Mouse (Mus musculus): ENCODE results near the gene Adnp.
A peak's percentile ranks its signal among the peaks of the same experiment; 100 is the strongest.

Gene Adnp

GRCm38 (mm10) chr2:168206725-168207644, at the start of gene Adnp:
Gene Adnp (minus strand): TSS chr2:168207112.
- peak; percentile 97 for DNase-seq

DNA sequence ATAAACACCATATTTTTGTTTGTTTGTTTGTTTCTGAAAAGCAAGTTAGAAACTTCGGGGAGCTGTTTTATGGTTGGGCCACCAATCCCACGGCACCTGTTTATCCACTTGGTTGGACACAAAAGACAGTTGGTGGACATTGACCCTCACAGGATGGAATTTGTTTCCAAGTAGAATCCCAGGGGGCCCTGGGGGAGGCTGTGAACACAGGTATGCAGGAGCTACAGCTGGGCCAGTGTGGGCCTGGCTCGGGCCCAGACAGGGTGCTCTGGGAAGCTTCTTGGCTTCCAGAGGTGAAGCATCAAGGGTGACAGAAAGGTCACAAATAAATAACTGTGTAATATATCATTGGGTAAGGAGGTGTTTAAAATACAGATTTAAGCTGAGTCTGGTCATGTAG, 49.6 kb upstream of the Adnp start:
- DNase-seq: no peak

DNA sequence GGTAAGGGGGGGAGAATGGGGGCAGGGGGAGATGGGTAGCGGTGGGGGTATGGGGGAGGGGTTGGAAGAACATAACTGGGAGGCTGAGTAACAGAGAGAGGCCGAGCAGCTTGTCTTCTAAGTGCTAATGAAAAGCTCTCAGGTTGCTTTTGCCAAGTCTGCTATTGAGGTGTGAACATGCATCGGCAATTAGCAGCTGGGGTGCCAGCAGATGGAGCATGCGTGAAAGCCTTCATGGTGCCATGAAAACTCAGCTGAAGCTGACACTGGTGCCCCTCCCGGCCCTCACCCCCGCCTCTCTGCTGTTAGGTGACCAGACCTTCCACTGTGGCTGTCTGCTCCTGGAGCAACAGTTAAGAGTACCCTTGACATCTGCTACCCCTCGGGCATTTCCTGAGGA, 46.9 kb upstream of the Adnp start:
- DNase-seq: no peak

- DNase-seq: peak; percentile 28
Observed at GRCm38 (mm10) chr2:168252639-168253292, 45.9 kb upstream of the Adnp start.

GRCm38 (mm10) chr2:168250270-168250669, 43.4 kb upstream of the Adnp start:
- DNase-seq: peak; percentile 58 to 72

DNA sequence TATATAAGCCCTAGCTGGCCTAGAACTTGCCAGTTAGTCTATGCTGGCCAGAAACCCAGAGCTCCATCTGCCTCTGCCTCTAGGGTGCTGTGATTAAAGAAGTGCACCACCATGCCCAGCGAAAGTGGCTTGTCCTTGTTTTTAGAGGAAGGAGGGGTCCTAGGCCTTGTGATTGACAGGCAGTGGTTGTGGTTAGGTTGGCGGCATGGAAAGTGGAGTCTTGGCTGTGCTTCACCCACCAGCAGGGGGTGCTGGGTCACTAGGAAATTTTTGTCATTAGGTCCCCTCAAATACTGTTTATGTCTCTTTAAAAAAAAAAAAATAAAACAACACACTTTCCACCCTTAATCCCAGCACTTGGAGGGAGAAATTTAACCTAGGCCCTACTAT, 41.9 kb upstream of the Adnp start:
- DNase-seq: peak; percentile 22 to 27

DNA sequence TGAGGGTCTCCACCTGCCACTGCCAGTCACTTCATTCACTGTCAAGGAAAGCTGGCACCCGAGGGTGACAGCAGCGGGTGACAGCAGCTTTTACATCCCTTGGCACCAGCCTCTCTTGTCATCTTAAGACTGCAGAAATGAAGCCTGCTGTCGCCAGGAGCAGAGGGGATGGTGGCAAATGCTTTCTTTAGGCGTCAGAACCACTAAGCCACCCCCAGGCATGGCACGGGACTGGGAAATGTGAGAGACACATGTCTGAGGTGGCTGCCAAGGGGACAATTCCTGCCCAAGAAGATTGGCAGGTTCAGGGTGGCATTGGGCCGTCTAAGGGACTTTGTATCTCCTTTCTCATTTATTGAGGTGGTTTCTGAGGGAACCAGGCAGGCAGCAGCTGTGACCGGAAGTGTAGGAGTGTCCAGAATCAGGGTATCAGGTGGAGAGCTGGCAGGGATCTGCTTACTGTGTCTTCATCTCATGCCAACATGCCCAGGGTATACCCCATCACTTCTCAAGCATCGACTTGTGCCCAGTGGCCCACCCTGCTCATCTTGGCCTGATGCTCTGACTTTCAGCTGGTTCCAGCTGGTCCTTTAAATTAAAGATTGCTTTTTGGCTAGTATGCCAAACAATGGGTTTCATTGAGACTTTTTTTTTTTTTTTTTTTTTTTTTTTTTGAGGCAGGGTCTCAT, 41.4 kb upstream of the Adnp start:
- no peak for DNase-seq

GRCm38 (mm10) chr2:168245571-168245970, 38.7 kb upstream of the Adnp start:
- DNase-seq: no peak

DNA sequence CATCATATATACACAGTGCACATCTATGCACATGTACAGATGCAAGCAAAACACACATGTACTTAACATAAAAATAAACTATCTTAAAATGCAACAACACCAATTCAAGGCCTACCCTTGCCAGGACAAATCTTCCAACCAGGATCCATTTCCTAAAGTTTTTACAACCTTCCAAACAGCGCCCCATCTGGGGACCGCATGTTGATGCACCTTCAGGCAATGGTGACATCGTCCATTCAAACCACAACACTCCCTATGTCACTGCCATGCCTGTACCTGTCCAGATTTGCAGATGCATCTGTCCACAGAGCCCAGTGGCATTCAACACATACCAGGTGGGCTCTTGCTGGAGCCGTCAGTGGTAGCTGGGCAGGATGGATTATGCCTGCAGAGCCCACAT, 36.4 kb upstream of the Adnp start:
- DNase-seq: no peak

DNA sequence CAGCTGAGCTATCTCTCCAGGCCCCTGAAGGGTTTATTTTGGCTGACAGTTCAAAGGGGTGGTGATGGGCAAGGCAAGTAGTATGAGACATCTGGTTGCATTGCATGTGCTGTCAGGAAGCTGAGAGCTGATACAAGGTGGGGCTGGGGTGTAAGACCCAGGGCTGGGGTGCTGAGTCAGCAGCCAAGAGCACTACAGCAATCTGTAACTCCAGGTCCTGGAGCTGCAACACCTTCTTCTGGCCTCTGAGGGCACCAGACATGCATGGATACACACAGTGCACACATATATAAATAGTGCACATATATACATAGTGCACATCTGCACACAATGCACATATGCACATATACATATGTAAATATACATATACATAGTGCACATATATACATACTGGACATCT, 35.9 kb upstream of the Adnp start:
- DNase-seq: no peak

DNA sequence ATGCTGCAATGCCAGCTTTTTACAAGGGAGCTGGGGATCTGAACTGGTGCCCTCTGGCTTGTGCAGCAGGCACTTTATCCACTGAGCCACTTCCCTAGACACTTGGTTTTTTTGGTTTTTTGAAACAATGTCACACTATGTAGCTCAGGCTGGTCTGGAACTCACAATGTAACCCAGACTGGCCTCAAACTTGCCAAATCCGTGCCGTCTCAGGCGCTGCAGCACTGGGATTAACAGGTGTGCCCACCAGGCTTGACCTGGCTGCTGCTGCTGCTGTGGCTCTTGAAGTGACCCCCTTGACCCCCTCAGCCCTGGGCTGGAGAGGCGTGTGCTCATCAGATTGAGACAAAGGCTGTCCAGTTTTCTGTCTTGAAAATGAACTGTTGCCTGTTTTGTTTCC, 31.4 kb upstream of the Adnp start:
- no peak for DNase-seq

DNA sequence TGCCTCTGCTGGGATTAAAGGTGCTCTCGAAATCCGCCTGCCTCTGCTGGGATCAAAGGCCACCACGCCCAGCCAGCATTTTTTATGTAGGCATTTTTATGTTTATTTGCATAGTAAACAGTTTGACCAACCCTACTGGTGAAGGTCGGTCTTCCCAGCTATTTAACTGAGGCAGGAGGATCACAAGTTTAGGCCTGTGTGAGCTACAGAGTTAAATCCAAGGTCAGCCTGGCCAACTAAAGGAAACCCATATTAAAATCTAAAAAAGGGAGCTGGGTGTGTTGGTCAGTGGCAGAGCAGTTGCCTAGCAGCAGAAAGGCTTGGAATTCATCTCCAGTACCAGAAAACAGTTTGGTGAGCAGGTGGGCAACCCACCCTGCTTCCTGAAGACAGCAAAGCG, 26.4 kb upstream of the Adnp start:
- no peak for DNase-seq

DNA sequence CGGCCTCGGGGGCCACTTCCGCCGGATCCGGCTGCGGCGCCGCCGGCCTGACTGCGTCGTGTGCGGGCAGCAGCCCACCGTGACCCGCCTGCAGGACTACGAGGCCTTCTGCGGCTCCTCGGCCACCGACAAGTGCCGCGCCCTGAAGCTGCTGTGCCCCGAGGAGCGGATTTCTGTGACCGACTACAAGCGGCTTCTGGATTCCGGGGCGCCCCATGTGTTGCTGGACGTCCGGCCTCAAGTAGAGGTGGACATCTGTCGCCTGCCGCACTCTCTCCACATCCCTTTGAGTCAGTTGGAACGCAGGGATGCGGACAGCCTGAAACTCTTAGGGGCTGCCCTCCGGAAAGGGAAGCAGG, 24.5 kb upstream of the Adnp start:
- no peak for DNase-seq

GRCm38 (mm10) chr2:168230773-168231470, 24.0 kb upstream of the Adnp start:
- peak; percentile 8 to 37 for DNase-seq

GRCm38 (mm10) chr2:168230026-168230728, 23.3 kb upstream of the Adnp start, which contains the start of the genes Gm20716, Dpm1 and Mocs3:
Gene Gm20716 (minus strand): TSS chr2:168230364.
Gene Dpm1 (minus strand): TSS chr2:168230591.
Gene Mocs3 (plus strand): TSS chr2:168230622.
- peak; percentile 80 to 83 for DNase-seq

DNA sequence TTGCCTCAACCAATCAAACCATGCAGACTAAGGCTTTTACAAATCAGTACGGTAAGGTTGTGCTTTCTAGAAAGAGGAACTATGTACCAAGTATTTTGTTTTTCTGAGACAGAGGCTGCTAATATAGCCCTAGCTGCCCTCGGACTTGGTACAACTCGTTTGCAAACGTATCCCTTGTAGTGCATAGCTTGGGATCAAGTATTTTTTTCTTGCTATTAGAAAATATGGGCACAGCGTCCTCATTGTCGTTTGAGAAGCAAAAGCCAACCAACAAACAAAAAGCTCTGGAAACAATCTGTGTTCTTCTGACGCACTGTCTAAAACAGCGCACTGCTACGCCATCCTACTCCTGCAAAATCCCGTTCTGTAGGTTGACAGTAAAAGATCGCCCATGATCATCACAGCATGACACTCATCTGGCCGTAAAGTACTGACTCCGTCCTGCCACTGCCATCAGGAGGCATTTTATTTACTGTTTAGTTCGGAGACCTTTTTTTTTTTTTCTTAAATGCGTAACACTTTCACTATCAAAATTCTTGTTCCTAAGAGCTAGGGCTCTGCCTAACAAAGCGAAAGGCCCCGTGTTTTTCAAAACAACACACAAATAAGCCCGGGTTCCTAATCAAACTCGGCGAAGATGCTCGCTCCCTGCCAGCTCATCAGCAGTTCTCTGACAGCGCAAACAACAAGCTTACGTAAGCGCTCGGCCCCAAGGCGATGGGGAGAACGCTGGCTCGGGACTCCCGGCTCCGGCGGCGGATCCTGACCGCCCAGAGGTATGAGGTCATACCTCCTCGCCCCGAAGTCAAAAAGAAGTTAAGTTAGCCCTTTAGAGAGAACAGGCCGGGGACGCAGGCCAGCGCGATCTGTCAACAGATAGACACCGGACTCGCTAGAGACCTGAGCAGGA, 22.5 kb upstream of the Adnp start:
- DNase-seq: no peak

- DNase-seq: no peak
Observed at GRCm38 (mm10) chr2:168223326-168223725, 16.4 kb upstream of the Adnp start.

- DNase-seq: no peak
Observed at GRCm38 (mm10) chr2:168213788-168214397, 7.0 kb upstream of the Adnp start.

DNA sequence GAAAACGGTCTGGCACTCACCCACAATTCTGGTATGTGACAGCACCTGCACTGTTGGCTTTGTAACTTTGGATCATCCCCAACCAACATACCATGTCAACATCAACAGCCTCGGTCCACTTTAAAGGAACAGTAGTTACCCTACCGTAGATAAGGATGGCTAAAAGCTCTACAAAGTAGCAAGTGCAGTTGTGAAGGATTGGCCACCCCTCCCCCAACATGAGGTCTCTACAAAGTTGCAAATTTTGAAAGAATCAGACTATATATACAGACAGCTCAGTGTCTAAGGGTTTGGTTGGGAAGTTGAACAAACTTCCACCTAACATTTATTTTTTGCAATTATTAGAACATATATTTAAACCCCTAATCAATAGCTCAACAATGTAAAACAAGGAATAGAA, 971 bp upstream of the Adnp start:
- no peak for DNase-seq
